Mouse (Mus musculus) forebrain, embryonic 11.5 days (tissue): ENCODE results near the gene Dnajc13. TPM values are rescaled to one million over a fixed set of nuclear protein-coding genes. Genes with fewer than 3 reads are reported as not detected.

ENCODE experiments used
- ATAC-seq: fragments of 200-750 bp; cut with Nextera tagmentation; replicated peaks from 2 replicates; pipeline ENCODE4 v1.8.0; 2017; ENCODE audit warnings: moderate TSS enrichment; ENCODE audit not compliant: low FRiP score
- DNase-seq: peaks from one replicate; pipeline ENCODE4 v3.0.0-alpha.2; 2017; ENCODE audit warnings: low spot score
- H3K27ac ChIP-seq: fragments of 300-500 bp; sonication (generic); 2 replicates; pipeline ENCODE4 v1.5.1; 2014; ENCODE audit warnings: low read depth, low read length
- H3K27me3 ChIP-seq: fragments of 300-500 bp; sonication (generic); 2 replicates; pipeline ENCODE4 v1.6.1; 2014; ENCODE audit warnings: mild to moderate bottlenecking, low read length, mixed read lengths; ENCODE audit not compliant: control insufficient read depth, insufficient read depth
- H3K36me3 ChIP-seq: fragments of 300-500 bp; sonication (generic); 2 replicates; pipeline ENCODE4 v1.6.1; 2014; ENCODE audit warnings: mild to moderate bottlenecking, low read length, moderate library complexity, mixed read lengths; ENCODE audit not compliant: control insufficient read depth, insufficient read depth
- H3K4me1 ChIP-seq: fragments of 300-500 bp; sonication (generic); replicated peaks from 2 replicates; pipeline ENCODE4 v1.6.1; 2014; ENCODE audit warnings: low read length, mixed read lengths; ENCODE audit not compliant: control insufficient read depth, insufficient read depth
- H3K4me2 ChIP-seq: fragments of 300-500 bp; sonication (generic); 2 replicates; pipeline ENCODE4 v1.6.1; 2014; ENCODE audit warnings: low read depth, mild to moderate bottlenecking, low read length, moderate library complexity, mixed read lengths; ENCODE audit not compliant: severe bottlenecking
- H3K4me3 ChIP-seq: fragments of 300-500 bp; sonication (generic); 2 replicates; pipeline ENCODE4 v1.5.1; 2014; ENCODE audit warnings: low read depth, low read length
- H3K9ac ChIP-seq: fragments of 300-500 bp; sonication (generic); 2 replicates; pipeline ENCODE4 v1.6.1; 2014; ENCODE audit warnings: low read length
- H3K9me3 ChIP-seq: fragments of 300-500 bp; sonication (generic); 2 replicates; pipeline ENCODE4 v1.6.1; 2016; ENCODE audit warnings: low read length, mixed read lengths; ENCODE audit not compliant: control insufficient read depth
- WGBS: fragments of 180-500 bp; shearing (Covaris S2); extraction: QIAGEN DNeasy Blood & Tissue Kit; methylation state at CpG from one replicate; pipeline ENCODE4 v1.1.7; 2014; 5-methylcytosine and 5-hydroxymethylcytosine counted together
- polyA plus RNA-seq: library from polyadenylated mRNA; unstranded; fragments of >200 nt; fragmentation: Nextera tagmentation; extraction: Ambion mirVana; gene quantifications from 2 replicates; pipeline ENCODE4 v1.2.1, GENCODE M21; 2014

Gene Dnajc13
- polyA plus RNA-seq, 1 experiment from 2014 or later: 24.1 TPM

DNA sequence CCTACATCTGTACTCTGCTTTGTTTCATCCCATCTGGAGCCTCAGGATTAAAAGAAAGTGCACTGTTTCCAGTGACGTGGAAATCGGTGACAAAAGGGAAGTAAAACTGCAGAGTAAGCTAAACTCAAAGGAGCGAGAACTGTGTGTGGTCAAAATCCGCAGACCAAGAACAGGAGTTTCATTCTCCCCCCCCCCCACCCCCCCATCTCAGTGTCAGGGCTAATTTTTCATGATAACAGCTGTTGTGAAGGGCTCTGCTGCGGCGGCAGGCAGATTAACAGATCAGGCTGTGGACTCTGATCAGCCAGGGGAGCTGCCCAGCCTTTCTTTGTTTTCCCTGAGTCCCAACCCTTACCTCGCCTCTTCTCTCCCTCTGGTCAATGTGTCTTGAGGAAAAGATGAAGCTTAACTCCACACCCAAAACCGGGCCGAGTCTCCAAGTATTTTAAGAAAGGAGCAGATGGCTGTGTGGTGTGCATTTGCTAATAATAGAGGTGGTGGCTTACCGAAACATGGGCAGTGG lies 6.7 kb upstream of the Dnajc13 start:
- 41% methylated on average over 10 of the region's 10 CpGs for WGBS
- DNase-seq: no peak

DNA sequence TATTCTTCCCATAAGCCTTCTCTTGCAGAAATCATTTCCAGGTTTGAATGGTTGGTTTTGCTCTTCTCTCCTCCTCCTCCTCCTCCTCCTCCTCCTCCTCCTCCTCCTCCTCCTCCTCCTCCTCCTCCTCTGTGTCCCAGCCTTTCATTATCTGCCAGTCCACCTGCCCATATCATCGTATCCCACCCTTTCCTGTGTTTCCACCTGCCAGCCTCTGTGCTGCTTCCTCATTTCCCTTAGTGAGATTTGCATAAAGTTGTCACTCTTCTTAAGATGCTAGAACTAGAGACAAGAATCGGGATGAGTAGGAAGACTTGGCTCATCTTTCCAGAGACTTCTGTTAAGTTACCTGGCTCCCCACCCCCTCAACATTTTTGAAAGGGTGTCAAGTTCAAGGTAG lies 1.8 kb upstream of the Dnajc13 start:
- Histone ChIP-seq H3K27ac (no peak overlapping the region), H3K4me2 (no peak overlapping the region), H3K9ac (no peak overlapping the region), H3K4me1 (peaks cover 2% of the 10 kb centered on the region; the same call in 1 of the 2 replicates), H3K4me3 (no peak overlapping the region), H3K36me3 (no peaks in the 10 kb centered on the region), H3K9me3 (no peaks in the 10 kb centered on the region), H3K27me3 (no peaks in the 10 kb centered on the region)
- ATAC-seq (no peak), DNase-seq (no peak)
- 83% methylated on average over 2 of the region's 2 CpGs for WGBS

More for the DNA sequence above, 6.7 kb upstream of the Dnajc13 start:
- Histone ChIP-seq H3K4me2 (no peak overlapping the region), H3K27me3 (no peaks in the 10 kb centered on the region), H3K27ac (no peak overlapping the region), H3K4me1 (no peaks in the 10 kb centered on the region), H3K9me3 (no peaks in the 10 kb centered on the region), H3K9ac (no peak overlapping the region), H3K36me3 (no peaks in the 10 kb centered on the region), H3K4me3 (no peak overlapping the region)
- ATAC-seq: no peak

DNA sequence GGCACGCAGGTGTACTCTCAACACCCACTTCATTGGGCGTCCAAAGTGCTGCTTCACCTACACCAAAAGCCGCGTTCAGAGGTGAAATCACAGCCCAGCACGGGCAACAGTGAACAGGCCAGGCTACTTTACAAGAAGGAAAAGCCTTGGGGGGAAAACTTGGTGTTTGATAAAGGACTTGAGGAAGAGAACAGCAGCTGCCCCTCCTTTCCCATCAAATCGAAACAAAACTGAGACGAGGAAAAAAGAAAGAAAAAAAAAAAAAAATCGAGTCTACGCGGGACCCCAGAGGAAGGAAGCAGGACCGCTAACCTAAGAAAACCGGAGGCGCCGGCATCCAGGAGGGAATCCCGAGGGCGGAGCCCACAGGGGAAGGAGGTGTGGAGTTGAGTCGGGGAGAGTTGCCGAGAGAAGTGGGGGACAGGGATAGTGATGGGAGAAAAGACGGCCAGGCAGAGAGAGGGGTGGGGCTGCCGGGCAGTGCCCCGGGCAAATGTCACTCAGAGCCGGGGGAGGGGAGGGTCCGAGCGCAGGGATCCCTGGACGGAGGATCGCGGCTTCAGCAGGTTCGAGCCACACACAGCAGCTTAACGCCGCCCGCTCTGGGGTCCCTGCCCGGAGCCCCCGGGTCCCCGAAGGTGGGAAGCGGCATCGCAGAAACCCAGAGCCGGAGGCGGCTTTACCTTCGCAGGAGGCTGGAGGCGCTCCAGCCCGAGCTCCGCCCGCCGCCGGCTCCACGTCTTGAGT lies 541 bp downstream of the Dnajc13 start:
- Histone ChIP-seq H3K27me3 (no peaks in the 10 kb centered on the region), H3K4me2 (peak overlapping the region; percentile 47), H3K4me1 (peaks cover 2% of the 10 kb centered on the region; the same call in 1 of the 2 replicates), H3K4me3 (peak overlapping the region; percentile 95), H3K36me3 (no peaks in the 10 kb centered on the region), H3K9me3 (no peaks in the 10 kb centered on the region), H3K27ac (peak overlapping the region; percentile 80), H3K9ac (peak overlapping the region; percentile 87)
- peak; percentile 79 for DNase-seq
- peak; percentile 63 for ATAC-seq
- under 1% methylated on average over 46 of the region's 46 CpGs for WGBS

DNA sequence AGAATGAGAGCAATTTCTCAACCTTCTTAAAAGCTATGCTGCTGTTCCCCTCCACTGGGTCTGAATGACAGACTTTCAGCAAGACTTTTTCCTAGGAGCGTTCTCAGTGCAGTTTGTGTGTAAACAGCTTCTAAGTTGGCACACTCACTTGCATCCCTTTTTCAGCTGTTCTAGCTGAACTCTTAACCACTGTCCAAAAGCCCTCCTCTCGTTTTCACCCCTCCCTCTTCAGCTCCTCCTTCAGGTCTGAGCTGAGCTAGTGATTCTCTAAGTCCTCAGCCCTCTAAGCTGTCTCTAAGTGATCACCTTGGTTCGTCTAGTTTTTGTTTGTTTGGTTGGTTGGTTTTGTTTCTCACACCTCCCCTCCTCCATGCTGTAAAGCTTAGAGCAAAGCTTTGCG lies 2.4 kb downstream of the Dnajc13 start:
- no peak overlapping the region for H3K9ac ChIP-seq
- H3K27me3 ChIP-seq: no peaks in the 10 kb centered on the region
- no peak overlapping the region for H3K4me2 ChIP-seq
- no peaks in the 10 kb centered on the region for H3K9me3 ChIP-seq
- no peak overlapping the region for H3K4me3 ChIP-seq
- DNase-seq (no peak), ATAC-seq (no peak)
- no peak overlapping the region for H3K27ac ChIP-seq
- WGBS: 49% methylated on average over 4 of the region's 4 CpGs
- H3K4me1 ChIP-seq: peaks cover 2% of the 10 kb centered on the region; the same call in 1 of the 2 replicates
- H3K36me3 ChIP-seq: no peaks in the 10 kb centered on the region

DNA sequence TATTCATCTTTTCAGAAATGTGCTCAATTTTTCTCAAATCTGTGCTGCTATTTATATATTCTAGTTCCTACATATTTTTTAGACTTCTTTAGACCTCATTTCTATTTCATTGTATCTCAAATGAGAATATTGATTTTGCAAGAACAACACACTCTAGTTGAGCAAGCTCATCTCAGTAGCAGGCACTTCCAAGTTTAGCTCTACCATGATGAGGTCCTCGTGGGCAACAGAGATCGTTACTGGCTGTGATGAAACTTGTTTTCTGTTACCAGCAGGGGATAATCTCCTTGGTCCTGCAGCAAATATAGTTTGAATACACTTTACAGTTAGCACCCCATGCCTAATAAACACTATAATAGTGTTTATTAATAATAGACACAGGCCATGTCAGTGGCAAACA lies 6.6 kb downstream of the Dnajc13 start:
- no peak overlapping the region for H3K9ac ChIP-seq
- no peak for ATAC-seq

DNA sequence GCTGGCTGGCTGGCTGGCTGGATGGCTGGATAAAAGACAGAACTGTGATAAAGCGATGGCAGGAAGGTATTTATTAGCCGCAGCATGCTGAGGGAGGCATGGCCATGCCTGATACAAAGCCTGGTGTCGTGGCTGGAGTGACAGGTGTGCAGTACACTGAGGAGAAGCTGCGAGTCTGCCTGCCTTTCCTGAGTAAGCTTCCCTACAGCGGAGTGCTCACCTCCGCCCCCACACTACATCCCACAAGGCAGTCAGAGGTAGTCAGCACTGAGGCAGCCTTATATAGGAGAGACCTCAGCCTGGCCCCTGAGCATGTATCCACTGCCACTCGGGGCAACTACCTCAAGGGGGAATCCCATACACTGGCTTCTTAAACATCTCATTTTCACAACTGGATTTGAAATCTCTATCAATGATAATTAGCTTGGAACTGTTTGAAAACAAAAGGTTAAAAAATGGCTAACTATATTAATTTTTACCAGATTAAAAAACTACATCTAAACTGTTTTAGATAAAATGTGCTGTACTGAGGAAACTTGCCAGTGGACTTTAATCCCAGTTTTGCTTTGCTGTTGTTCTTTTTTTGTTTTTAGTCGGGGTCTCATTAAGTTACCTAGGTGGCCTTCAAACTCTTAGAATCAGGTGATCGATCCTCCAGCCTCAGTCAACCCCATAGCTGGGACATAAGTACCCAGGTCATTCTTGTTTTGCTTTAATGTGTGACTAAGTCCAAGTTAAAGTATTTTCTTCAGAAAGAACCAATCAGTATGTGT lies 8.1 kb downstream of the Dnajc13 start:
- ATAC-seq: no peak
- Histone ChIP-seq H3K27ac (no peak overlapping the region), H3K4me1 (no peaks in the 10 kb centered on the region), H3K27me3 (no peaks in the 10 kb centered on the region), H3K4me2 (no peak overlapping the region), H3K4me3 (no peak overlapping the region), H3K36me3 (no peaks in the 10 kb centered on the region), H3K9me3 (no peaks in the 10 kb centered on the region), H3K9ac (no peak overlapping the region)
- WGBS: 76% methylated on average over 9 of the region's 9 CpGs
- DNase-seq: no peak

More for the DNA sequence above, 6.6 kb downstream of the Dnajc13 start:
- 0 out of 2 replicates have a peak, but pooled peaks cover 2% of the 10 kb centered on the region for H3K4me1 ChIP-seq
- no peaks in the 10 kb centered on the region for H3K27me3 ChIP-seq
- no peaks in the 10 kb centered on the region for H3K36me3 ChIP-seq
- no peak overlapping the region for H3K27ac ChIP-seq
- no peak overlapping the region for H3K4me3 ChIP-seq
- DNase-seq: no peak
- no peak overlapping the region for H3K4me2 ChIP-seq
- WGBS: 66% methylated on average over 2 of the region's 2 CpGs
- no peaks in the 10 kb centered on the region for H3K9me3 ChIP-seq

DNA sequence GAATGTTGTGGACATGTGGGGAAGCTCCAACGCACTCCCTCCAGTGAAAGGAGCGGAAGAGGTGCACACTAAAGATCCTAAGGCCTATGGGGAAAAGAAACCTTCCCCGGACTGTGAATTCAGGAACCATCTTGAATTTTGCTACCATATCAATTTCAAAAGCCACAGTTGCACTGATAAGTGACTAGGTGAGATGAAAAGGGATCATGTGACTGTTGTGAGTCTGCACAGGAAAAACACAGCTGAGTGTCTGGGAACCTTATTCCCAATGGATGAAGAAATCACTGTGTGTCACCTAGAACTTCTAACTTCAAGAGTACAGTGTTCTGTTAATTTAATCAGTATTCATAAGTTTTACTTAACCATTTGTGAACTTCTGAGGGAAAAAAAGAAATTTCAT lies 10.1 kb downstream of the Dnajc13 start:
- Histone ChIP-seq H3K4me1 (no peaks in the 10 kb centered on the region), H3K9me3 (no peaks in the 10 kb centered on the region), H3K36me3 (no peaks in the 10 kb centered on the region), H3K27me3 (no peaks in the 10 kb centered on the region), H3K4me2 (no peak overlapping the region), H3K9ac (no peak overlapping the region), H3K4me3 (no peak overlapping the region), H3K27ac (no peak overlapping the region)
- 95% methylated on average over 3 of the region's 3 CpGs for WGBS
- DNase-seq (no peak), ATAC-seq (no peak)

DNA sequence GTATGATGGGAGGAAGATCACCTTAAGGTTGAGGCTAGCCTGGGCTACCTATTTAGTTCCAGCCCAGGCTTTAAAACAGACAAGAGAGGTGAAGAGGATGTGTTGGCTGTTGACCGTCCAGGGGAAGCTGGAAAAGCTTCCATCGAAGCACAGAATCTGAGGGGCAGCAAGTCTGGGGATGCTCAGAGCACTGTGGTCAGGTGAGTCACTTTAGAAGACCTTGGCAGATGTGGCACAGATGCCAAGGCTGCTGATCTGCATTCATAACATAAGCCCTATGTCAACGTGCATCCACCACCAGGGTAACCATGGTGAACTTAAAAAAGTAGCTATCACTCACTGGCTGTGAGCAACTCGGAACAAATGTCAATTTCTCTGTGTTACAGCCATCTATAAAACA lies 11.0 kb downstream of the Dnajc13 start:
- no peak overlapping the region for H3K9ac ChIP-seq
- no peak overlapping the region for H3K4me3 ChIP-seq
- H3K4me1 ChIP-seq: no peaks in the 10 kb centered on the region
- no peak for DNase-seq
- 90% methylated on average over 4 of the region's 4 CpGs for WGBS
- no peak overlapping the region for H3K27ac ChIP-seq
- no peaks in the 10 kb centered on the region for H3K27me3 ChIP-seq
- 0 out of 2 replicates have a peak, but pooled peaks cover 2% of the 10 kb centered on the region for H3K36me3 ChIP-seq
- H3K9me3 ChIP-seq: no peaks in the 10 kb centered on the region
- H3K4me2 ChIP-seq: no peak overlapping the region
- no peak for ATAC-seq
